Mouse (Mus musculus) stomach, embryonic 16.5 days (tissue): ENCODE results near the gene Dync1li1. TPM values are rescaled to one million over a fixed set of nuclear protein-coding genes. Genes with fewer than 3 reads are reported as not detected.

Experiments
- ATAC-seq: fragments of 200-750 bp; cut with Nextera tagmentation; 2 replicates; pipeline ENCODE4 v1.8.0; 2017; ENCODE audit warnings: moderate number of reproducible peaks, moderate TSS enrichment; ENCODE audit not compliant: insufficient read depth, low FRiP score
- H3K27ac ChIP-seq: fragments of 300-500 bp; sonication (generic); 2 replicates; pipeline ENCODE4 v1.5.1; 2014; ENCODE audit warnings: low read length
- H3K27me3 ChIP-seq: fragments of 300-500 bp; sonication (generic); 2 replicates; pipeline ENCODE4 v1.6.1; 2014; ENCODE audit warnings: low read length, control low read depth, mixed read lengths; ENCODE audit not compliant: control insufficient read depth, insufficient read depth
- H3K36me3 ChIP-seq: fragments of 300-500 bp; sonication (generic); 2 replicates; pipeline ENCODE4 v1.6.1; 2014; ENCODE audit warnings: low read length; ENCODE audit not compliant: control insufficient read depth, insufficient read depth
- H3K4me1 ChIP-seq: fragments of 300-500 bp; sonication (generic); 2 replicates; pipeline ENCODE4 v1.6.1; 2014; ENCODE audit warnings: low read length, control low read depth, mixed read lengths; ENCODE audit not compliant: control insufficient read depth, insufficient read depth
- H3K4me2 ChIP-seq: fragments of 300-500 bp; sonication (generic); 2 replicates; pipeline ENCODE4 v1.6.1; 2014; ENCODE audit warnings: low read depth, low read length, mixed read lengths
- H3K4me3 ChIP-seq: fragments of 300-500 bp; sonication (generic); replicated peaks from 2 replicates; pipeline ENCODE4 v1.5.1; 2014; ENCODE audit warnings: mild to moderate bottlenecking, low read length
- H3K9ac ChIP-seq: fragments of 300-500 bp; sonication (generic); 2 replicates; pipeline ENCODE4 v1.6.1; 2014; ENCODE audit warnings: low read length
- H3K9me3 ChIP-seq: fragments of 300-500 bp; sonication (generic); replicated peaks from 2 replicates; pipeline ENCODE4 v1.6.1; 2016; ENCODE audit warnings: low read length, control low read depth; ENCODE audit not compliant: control insufficient read depth
- WGBS: fragments of 180-500 bp; shearing (Covaris S2); extraction: QIAGEN DNeasy Blood & Tissue Kit; methylation state at CpG from one replicate; pipeline ENCODE4 v1.1.7; 2014; 5-methylcytosine and 5-hydroxymethylcytosine counted together
- polyA plus RNA-seq: library from polyadenylated mRNA; unstranded; fragments of >200 nt; fragmentation: Nextera tagmentation; extraction: Ambion mirVana; gene quantifications from 2 replicates; pipeline ENCODE4 v1.2.1, GENCODE M21; 2015

The Dync1li1 gene
- polyA plus RNA-seq, 1 experiment from 2014 or later = 45.2 TPM

DNA sequence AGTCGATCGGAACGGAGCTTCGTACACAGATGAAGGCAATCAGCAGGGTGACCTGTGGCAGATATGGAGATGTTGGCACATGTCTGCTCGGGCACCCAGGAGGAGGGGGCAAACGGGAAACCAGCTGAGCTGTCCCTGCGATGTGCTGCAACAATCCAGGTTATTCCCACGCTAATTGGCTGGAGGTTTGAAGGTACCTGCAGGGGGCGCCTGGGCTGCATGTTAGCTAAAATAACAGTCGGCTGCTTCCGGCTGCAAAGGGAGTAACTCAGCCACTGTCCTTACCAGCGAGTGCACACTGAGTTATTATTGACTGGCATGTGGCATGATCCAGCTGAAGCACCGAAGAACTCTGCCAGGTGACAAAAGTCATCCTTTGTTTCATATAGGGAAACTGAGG lies 74.8 kb downstream of the Dync1li1 start:
- WGBS = 63% methylated on average over 13 of the region's 13 CpGs
- H3K4me2 ChIP-seq = no peak overlapping the region
- H3K27me3 ChIP-seq = no peaks in the 10 kb centered on the region
- H3K9me3 ChIP-seq = no peaks in the 10 kb centered on the region
- no peak; the same call in 1 of the 2 replicates for ATAC-seq
- no peak overlapping the region for H3K9ac ChIP-seq
- no peak overlapping the region for H3K27ac ChIP-seq
- no peak overlapping the region for H3K4me3 ChIP-seq
- no peaks in the 10 kb centered on the region for H3K36me3 ChIP-seq
- no peaks in the 10 kb centered on the region for H3K4me1 ChIP-seq

DNA sequence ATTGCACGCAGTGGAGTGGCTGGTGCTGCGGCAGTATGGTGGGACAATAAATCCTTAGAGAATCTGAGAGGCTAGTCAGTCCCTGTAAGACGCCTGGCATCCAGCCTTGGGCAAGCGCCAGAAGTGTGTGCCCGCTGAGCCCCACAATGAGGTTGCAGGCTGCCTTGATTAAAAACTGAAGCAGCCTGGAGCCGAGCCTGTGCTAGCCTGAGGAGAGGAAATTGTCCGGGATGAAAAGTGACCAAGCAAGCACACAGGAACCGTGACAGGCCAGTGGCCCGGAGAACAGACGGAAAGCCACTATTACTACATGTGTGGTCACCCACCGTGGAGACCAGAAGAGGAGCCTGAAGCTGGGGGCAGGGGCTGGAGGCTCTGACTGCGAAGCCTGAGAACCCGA lies 78.4 kb downstream of the Dync1li1 start:
- no peak overlapping the region for H3K4me2 ChIP-seq
- H3K9ac ChIP-seq = no peak overlapping the region
- no peaks in the 10 kb centered on the region for H3K4me1 ChIP-seq
- WGBS = 76% methylated on average over 13 of the region's 13 CpGs
- H3K36me3 ChIP-seq = 0 out of 2 replicates have a peak, but pooled peaks cover 1% of the 10 kb centered on the region
- H3K27me3 ChIP-seq = no peaks in the 10 kb centered on the region
- H3K9me3 ChIP-seq = no peaks in the 10 kb centered on the region
- no peak overlapping the region for H3K4me3 ChIP-seq
- ATAC-seq = no peak; the same call in 1 of the 2 replicates
- H3K27ac ChIP-seq = no peak overlapping the region

DNA sequence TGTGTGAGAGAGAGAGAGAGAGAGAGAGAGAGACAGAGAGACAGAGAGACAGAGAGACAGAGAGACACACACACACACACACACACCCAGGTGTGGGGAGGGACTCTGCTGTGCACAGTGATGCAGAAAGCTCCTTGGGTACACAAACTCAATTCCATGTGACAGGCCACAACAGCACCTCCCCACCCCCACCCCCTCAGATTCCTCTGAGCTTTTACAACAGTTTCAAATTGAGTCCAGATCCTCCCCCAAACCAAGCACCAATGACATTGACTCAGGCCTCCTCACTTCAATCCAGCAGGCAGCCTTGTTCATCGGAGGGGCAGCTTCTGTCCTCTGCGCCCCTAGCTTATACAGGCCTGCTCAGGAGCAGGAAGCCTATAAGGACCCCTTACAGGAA lies 78.9 kb downstream of the Dync1li1 start:
- 72% methylated on average over 2 of the region's 2 CpGs for WGBS
- Histone ChIP-seq H3K4me1 (no peaks in the 10 kb centered on the region), H3K27me3 (no peaks in the 10 kb centered on the region), H3K27ac (no peak overlapping the region), H3K4me3 (no peak overlapping the region), H3K4me2 (no peak overlapping the region), H3K36me3 (peaks cover 6% of the 10 kb centered on the region; the same call in 1 of the 2 replicates), H3K9ac (no peak overlapping the region), H3K9me3 (no peaks in the 10 kb centered on the region)
- no peak for ATAC-seq

DNA sequence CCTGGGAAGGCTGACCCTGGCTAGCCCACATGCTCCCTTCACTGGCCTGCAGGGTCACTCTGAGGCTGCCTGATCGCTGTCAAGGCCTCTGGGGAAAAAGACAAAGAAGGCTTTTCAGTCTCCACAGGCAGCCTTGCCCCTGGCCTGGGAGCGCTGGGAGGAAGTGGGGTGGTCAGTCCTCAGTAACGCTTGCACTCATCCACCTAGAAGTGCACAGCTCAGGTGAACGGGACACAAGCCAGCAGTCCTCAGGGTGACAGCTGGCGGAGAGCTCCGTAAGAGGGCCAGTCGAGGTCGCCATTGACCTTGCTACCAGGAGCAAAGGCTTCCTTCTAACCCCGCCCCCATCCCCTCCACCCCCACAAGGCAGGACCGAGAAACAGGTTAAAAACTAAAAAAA lies 79.5 kb downstream of the Dync1li1 start:
- Histone ChIP-seq H3K4me1 (no peaks in the 10 kb centered on the region), H3K27ac (no peak overlapping the region), H3K4me2 (no peak overlapping the region), H3K36me3 (peaks cover 9% of the 10 kb centered on the region; the same call in 1 of the 2 replicates), H3K9ac (no peak overlapping the region), H3K27me3 (no peaks in the 10 kb centered on the region), H3K9me3 (no peaks in the 10 kb centered on the region), H3K4me3 (no peak overlapping the region)
- ATAC-seq = no peak
- 55% methylated on average over 10 of the region's 10 CpGs for WGBS

DNA sequence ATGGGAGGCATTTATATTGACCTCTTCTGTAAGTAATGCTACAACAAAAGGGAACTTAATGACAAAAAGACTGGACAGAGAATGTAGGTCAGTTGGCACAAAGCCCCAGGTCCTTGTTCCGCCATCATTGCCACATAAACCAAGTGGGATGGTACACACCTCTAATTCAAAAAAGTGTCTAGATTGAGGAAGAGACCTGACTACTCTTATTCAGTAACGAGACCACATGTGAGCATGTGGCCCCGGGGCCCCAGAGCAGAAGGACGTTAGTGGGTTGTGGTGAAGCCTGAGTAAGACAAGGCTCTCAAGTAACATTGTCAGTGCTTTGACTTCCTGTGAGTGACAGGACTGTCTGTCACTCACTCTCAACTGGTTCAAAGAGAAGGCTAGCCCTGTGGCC lies 81.6 kb downstream of the Dync1li1 start:
- Histone ChIP-seq H3K4me2 (no peak overlapping the region), H3K9ac (no peak overlapping the region), H3K36me3 (peaks cover 9% of the 10 kb centered on the region; the same call in 1 of the 2 replicates), H3K27me3 (no peaks in the 10 kb centered on the region), H3K4me1 (peaks cover 2% of the 10 kb centered on the region; the same call in 1 of the 2 replicates), H3K27ac (no peak overlapping the region), H3K9me3 (no peaks in the 10 kb centered on the region), H3K4me3 (no peak overlapping the region)
- WGBS = 92% methylated on average over 4 of the region's 4 CpGs
- no peak for ATAC-seq

DNA sequence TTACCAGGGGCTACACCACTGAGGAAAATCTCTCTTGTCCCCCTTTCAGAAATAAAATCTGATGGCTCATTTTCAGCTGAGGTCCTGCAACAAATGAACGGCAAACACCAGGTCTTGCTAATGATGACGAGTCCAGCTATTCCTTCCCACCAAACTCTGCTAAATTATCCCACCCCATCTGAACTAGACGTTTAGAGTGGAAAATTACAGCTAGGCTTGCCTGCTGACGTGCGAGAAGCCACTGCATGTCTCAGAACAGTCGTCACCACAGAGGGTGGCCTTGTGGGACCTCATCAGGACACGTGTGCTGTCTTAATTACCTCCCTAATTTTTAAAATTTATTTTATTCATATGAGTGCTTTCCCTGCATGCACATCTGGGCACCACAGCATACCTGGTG lies 83.0 kb downstream of the Dync1li1 start:
- no peak overlapping the region for H3K4me3 ChIP-seq
- 82% methylated on average over 7 of the region's 7 CpGs for WGBS
- H3K27ac ChIP-seq = no peak overlapping the region
- peaks cover 5% of the 10 kb centered on the region; the same call in 1 of the 2 replicates for H3K4me1 ChIP-seq
- H3K27me3 ChIP-seq = no peaks in the 10 kb centered on the region
- no peak overlapping the region for H3K9ac ChIP-seq
- no peak overlapping the region for H3K4me2 ChIP-seq
- H3K9me3 ChIP-seq = no peaks in the 10 kb centered on the region
- ATAC-seq = no peak
- H3K36me3 ChIP-seq = peaks cover 9% of the 10 kb centered on the region; the same call in 1 of the 2 replicates

Other genes starting within 250 kb of the Dync1li1 start
- 0.04 TPM in 1 of 2 replicates, not detected in the other for gene Ccr4, start 183.9 kb upstream of the Dync1li1 start, polyA plus RNA-seq
- gene C130032M10Rik, start 173.1 kb upstream of the Dync1li1 start, polyA plus RNA-seq = 0.19 TPM in 1 of 2 replicates, not detected in the other
- 0.96 and 0.98 TPM in 2 replicates for gene Trim71, start 124.4 kb upstream of the Dync1li1 start, polyA plus RNA-seq
- 54.6 and 57.8 TPM in 2 replicates for gene Cnot10, start 48.6 kb upstream of the Dync1li1 start, polyA plus RNA-seq
- gene Cmtm6, start 42.3 kb downstream of the Dync1li1 start, polyA plus RNA-seq = 71.8 and 81.0 TPM in 2 replicates
- 87.2 and 95.6 TPM in 2 replicates for gene Cmtm7, start 93.1 kb downstream of the Dync1li1 start, polyA plus RNA-seq
- gene Cmtm8, start 155.4 kb downstream of the Dync1li1 start, polyA plus RNA-seq = 59.5 and 65.6 TPM in 2 replicates
- 18.7 and 20.2 TPM in 2 replicates for gene Gpd1l, start 245.2 kb downstream of the Dync1li1 start, polyA plus RNA-seq